Mouse (Mus musculus): ENCODE data around the gene Scfd2.

- TF ChIP-seq POLR2A (IDR thresholded peaks at IDR 0.05; ENCODE audit: extremely low read depth, insufficient read depth, low read length) (peak; percentile 18; the same call in 1 of the 2 replicates), CTCF (IDR thresholded peaks at IDR 0.05; ENCODE audit: extremely low read depth, insufficient read depth, low read length) (no peak)
Measured at GRCm38 (mm10) chr5:74197541-74198330, 333.8 kb downstream of the Scfd2 start.
